Mouse (Mus musculus) left cerebral cortex, adult 18-20 months (tissue): ENCODE results near the gene Acvr1b. TPM values are rescaled to one million over a fixed set of nuclear protein-coding genes. Genes with fewer than 3 reads are reported as not detected.
A peak's percentile ranks its signal among the peaks of the same experiment; 100 is the strongest.

Source experiments
- DNase-seq, 2 experiments: peaks; one replicate each; pipeline ENCODE4 v3.0.0; 2021 to 2022; ENCODE audit warnings: low spot score in 2 of 2, mixed read lengths in 1 of 2
- total RNA-seq, 2 experiments: library from RNA; stranded (reverse); gene quantifications; 2 replicates each; pipeline ENCODE4 v1.2.3; 2021

Gene Acvr1b
- total RNA-seq, 2 experiments from 2014 or later = 102 to 112 TPM

- no peak for DNase-seq
These were observed 68.8 kb downstream of the Acvr1b start for GRCm38 (mm10) chr15:101242645-101243044.

- DNase-seq = no peak
These were observed 70.1 kb downstream of the Acvr1b start for GRCm38 (mm10) chr15:101244012-101244411.

GRCm38 (mm10) chr15:101246231-101247154 is 72.6 kb downstream of the Acvr1b start:
- DNase-seq = peak; percentile 93 to 96

GRCm38 (mm10) chr15:101247155-101247498 is 73.3 kb downstream of the Acvr1b start:
- no peak for DNase-seq

- DNase-seq = no peak
These were observed 74.3 kb downstream of the Acvr1b start for GRCm38 (mm10) chr15:101248029-101248710.

GRCm38 (mm10) chr15:101250220-101250800 is 76.4 kb downstream of the Acvr1b start:
- no peak for DNase-seq

GRCm38 (mm10) chr15:101251930-101252329 is 78.1 kb downstream of the Acvr1b start:
- DNase-seq = no peak

- no peak for DNase-seq
These were observed 78.7 kb downstream of the Acvr1b start for GRCm38 (mm10) chr15:101252614-101253013.

- DNase-seq = no peak
These were observed 79.7 kb downstream of the Acvr1b start for GRCm38 (mm10) chr15:101253563-101253885.

GRCm38 (mm10) chr15:101253886-101254795 is 80.3 kb downstream of the Acvr1b start, which contains the start of gene Nr4a1:
Gene Nr4a1, plus strand, starts transcription at chr15:101254269.
- peak; percentile 82 to 84 for DNase-seq

- no peak for DNase-seq
These were observed 82.1 kb downstream of the Acvr1b start for GRCm38 (mm10) chr15:101255842-101256462.

GRCm38 (mm10) chr15:101256463-101257206 is 82.8 kb downstream of the Acvr1b start:
- DNase-seq = no peak

- DNase-seq = no peak
These were observed 84.6 kb downstream of the Acvr1b start for GRCm38 (mm10) chr15:101258420-101258819.

- DNase-seq = no peak
These were observed 86.1 kb downstream of the Acvr1b start for GRCm38 (mm10) chr15:101259922-101260321.

GRCm38 (mm10) chr15:101260387-101260786 is 86.5 kb downstream of the Acvr1b start:
- DNase-seq = no peak

GRCm38 (mm10) chr15:101260874-101261622 is 87.2 kb downstream of the Acvr1b start:
- DNase-seq = no peak

- no peak for DNase-seq
These were observed 88.6 kb downstream of the Acvr1b start for GRCm38 (mm10) chr15:101262502-101262901.
